Mouse (Mus musculus) testis, adult 2 months (tissue): ENCODE results near the gene Zfp580.

ENCODE experiments used
- CTCF ChIP-seq: fragments of 200-500 bp; IDR thresholded peaks from 2 replicates; pipeline ENCODE4 v1.5.1; 2012; ENCODE audit warnings: low read depth, mild to moderate bottlenecking, inconsistent platforms, low read length, moderate library complexity; ENCODE audit not compliant: control insufficient read depth, insufficient read depth, insufficient replicate concordance
- POLR2A ChIP-seq: fragments of 200-500 bp; IDR thresholded peaks from 2 replicates; pipeline ENCODE4 v1.6.1; 2012; ENCODE audit warnings: low read depth, mild to moderate bottlenecking, inconsistent platforms, low read length, moderate library complexity; ENCODE audit not compliant: control insufficient read depth

- TF ChIP-seq CTCF (no peak), POLR2A (no peak)
Measured at GRCm38 (mm10) chr7:5085512-5085911, 34.2 kb downstream of the Zfp580 start.
